Mouse (Mus musculus) layer of hippocampus, postnatal 25 days (tissue): ENCODE results near the gene Tns3. TPM values are rescaled to one million over a fixed set of nuclear protein-coding genes. Genes with fewer than 3 reads are reported as not detected.

ENCODE experiments used
- DNase-seq, 2 experiments: peaks; one replicate each; pipeline ENCODE4 v3.0.0; 2022; ENCODE audit warnings: mixed read lengths in 2 of 2, low spot score in 1 of 2; ENCODE audit errors: extremely low spot score in 1 of 2
- total RNA-seq, 2 experiments: library from RNA; stranded (reverse); gene quantifications; 2 replicates each; pipeline ENCODE4 v1.2.3; 2021

The Tns3 gene
- total RNA-seq, 2 experiments from 2014 or later = 46.6 to 53.2 TPM

GRCm38 (mm10) chr11:8385891-8386405 lies 278.4 kb downstream of the Tns3 start:
- no peak for DNase-seq
